Mouse (Mus musculus) stomach, embryonic 16.5 days (tissue): ENCODE data around the gene Scube1. TPM values are rescaled to one million over a fixed set of nuclear protein-coding genes. Genes with fewer than 3 reads are reported as not detected.

Source experiments
- ATAC-seq: fragments of 200-750 bp; cut with Nextera tagmentation; 2 replicates; pipeline ENCODE4 v1.8.0; 2017; ENCODE audit warnings: moderate number of reproducible peaks, moderate TSS enrichment; ENCODE audit not compliant: insufficient read depth, low FRiP score
- H3K27ac ChIP-seq: fragments of 300-500 bp; sonication (generic); 2 replicates; pipeline ENCODE4 v1.5.1; 2014; ENCODE audit warnings: low read length
- H3K27me3 ChIP-seq: fragments of 300-500 bp; sonication (generic); 2 replicates; pipeline ENCODE4 v1.6.1; 2014; ENCODE audit warnings: low read length, control low read depth, mixed read lengths; ENCODE audit not compliant: control insufficient read depth, insufficient read depth
- H3K36me3 ChIP-seq: fragments of 300-500 bp; sonication (generic); 2 replicates; pipeline ENCODE4 v1.6.1; 2014; ENCODE audit warnings: low read length; ENCODE audit not compliant: control insufficient read depth, insufficient read depth
- H3K4me1 ChIP-seq: fragments of 300-500 bp; sonication (generic); 2 replicates; pipeline ENCODE4 v1.6.1; 2014; ENCODE audit warnings: low read length, control low read depth, mixed read lengths; ENCODE audit not compliant: control insufficient read depth, insufficient read depth
- H3K4me2 ChIP-seq: fragments of 300-500 bp; sonication (generic); 2 replicates; pipeline ENCODE4 v1.6.1; 2014; ENCODE audit warnings: low read depth, low read length, mixed read lengths
- H3K4me3 ChIP-seq: fragments of 300-500 bp; sonication (generic); replicated peaks from 2 replicates; pipeline ENCODE4 v1.5.1; 2014; ENCODE audit warnings: mild to moderate bottlenecking, low read length
- H3K9ac ChIP-seq: fragments of 300-500 bp; sonication (generic); 2 replicates; pipeline ENCODE4 v1.6.1; 2014; ENCODE audit warnings: low read length
- H3K9me3 ChIP-seq: fragments of 300-500 bp; sonication (generic); replicated peaks from 2 replicates; pipeline ENCODE4 v1.6.1; 2016; ENCODE audit warnings: low read length, control low read depth; ENCODE audit not compliant: control insufficient read depth
- WGBS: fragments of 180-500 bp; shearing (Covaris S2); extraction: QIAGEN DNeasy Blood & Tissue Kit; methylation state at CpG from one replicate; pipeline ENCODE4 v1.1.7; 2014; 5-methylcytosine and 5-hydroxymethylcytosine counted together
- polyA plus RNA-seq: library from polyadenylated mRNA; unstranded; fragments of >200 nt; fragmentation: Nextera tagmentation; extraction: Ambion mirVana; gene quantifications from 2 replicates; pipeline ENCODE4 v1.2.1, GENCODE M21; 2015

Scube1 gene
- polyA plus RNA-seq, 1 experiment from 2014 or later: 12.9 TPM

DNA sequence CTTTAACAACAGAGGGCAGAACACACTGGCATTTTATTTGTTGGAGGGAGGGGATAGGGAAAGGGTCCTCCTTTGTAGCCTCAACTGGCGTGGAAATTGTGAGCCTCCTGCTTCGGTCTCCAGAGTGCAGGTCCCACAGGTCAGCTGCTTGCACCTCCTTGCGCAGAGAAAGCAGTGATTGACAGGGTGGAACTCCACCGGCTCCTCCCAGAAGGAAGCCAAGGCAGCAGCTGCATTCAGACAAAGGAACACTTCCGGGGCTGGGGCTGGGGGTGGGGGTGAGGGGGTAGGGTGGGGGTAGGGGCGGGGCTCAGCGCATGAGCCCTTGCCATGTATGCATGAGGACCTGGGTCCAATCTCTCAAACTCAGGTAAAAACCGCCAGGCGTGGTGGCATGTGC lies 24.6 kb upstream of the Scube1 start:
- no peak overlapping the region for H3K27ac ChIP-seq
- 59% methylated on average over 9 of the region's 9 CpGs for WGBS

DNA sequence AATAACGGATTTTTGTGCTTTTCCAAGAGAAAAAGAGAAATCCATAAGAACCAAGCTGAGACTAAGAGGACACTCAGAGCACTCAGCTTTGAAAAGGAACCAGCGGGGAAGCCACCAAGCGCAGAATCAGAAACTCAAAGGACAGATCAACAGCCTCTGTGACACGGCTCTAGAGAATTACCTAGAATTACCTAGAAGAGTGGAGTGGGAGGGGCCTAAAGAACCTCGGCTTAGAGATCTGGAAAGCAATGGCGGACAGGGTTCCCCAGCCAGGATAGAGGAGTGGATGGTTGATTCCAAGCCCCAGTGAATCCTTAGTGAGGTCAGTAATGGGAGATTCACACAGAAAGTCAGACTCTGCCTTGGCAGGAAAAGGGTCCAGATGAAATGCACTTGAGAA lies 24.2 kb upstream of the Scube1 start:
- no peak for ATAC-seq
- Histone ChIP-seq H3K36me3 (no peaks in the 10 kb centered on the region), H3K27me3 (no peaks in the 10 kb centered on the region; the same call in 1 of the 2 replicates), H3K4me1 (no peaks in the 10 kb centered on the region), H3K4me3 (no peak overlapping the region), H3K9me3 (no peaks in the 10 kb centered on the region), H3K9ac (no peak overlapping the region), H3K27ac (no peak overlapping the region), H3K4me2 (no peak overlapping the region)
- WGBS: 74% methylated on average over 6 of the region's 6 CpGs

More for the DNA sequence above, 24.6 kb upstream of the Scube1 start:
- H3K36me3 ChIP-seq: no peaks in the 10 kb centered on the region
- no peak overlapping the region for H3K4me2 ChIP-seq
- H3K4me3 ChIP-seq: no peak overlapping the region
- peaks cover 2% of the 10 kb centered on the region; the same call in 1 of the 2 replicates for H3K9me3 ChIP-seq
- no peak overlapping the region for H3K9ac ChIP-seq
- no peaks in the 10 kb centered on the region for H3K4me1 ChIP-seq
- no peaks in the 10 kb centered on the region; the same call in 1 of the 2 replicates for H3K27me3 ChIP-seq
- no peak for ATAC-seq

DNA sequence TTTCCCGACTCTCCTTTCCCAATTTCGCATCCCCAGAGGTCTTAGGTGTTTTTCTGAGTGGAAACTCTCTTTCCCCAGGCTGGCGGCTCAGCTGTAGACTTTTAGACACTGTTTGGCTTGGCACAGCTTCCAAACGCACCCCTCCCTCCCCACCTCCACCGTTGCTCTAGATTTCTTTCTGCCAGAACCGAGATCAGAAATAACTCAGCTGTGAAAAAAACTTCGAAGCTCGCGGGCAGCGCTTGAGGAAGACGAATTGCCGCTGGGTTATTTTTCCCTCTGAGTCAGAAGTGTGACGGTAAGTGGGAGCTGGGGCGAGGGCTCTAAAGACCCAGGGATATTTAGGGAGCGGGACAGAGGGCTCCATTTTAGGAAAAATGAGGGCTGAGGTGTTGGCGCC lies 21.5 kb upstream of the Scube1 start:
- peak; percentile 13; the same call in 1 of the 2 replicates for ATAC-seq
- H3K27ac ChIP-seq: no peak overlapping the region
- H3K27me3 ChIP-seq: no peaks in the 10 kb centered on the region; the same call in 1 of the 2 replicates
- H3K9me3 ChIP-seq: no peaks in the 10 kb centered on the region
- WGBS: 41% methylated on average over 16 of the region's 16 CpGs
- H3K9ac ChIP-seq: no peak overlapping the region
- H3K4me2 ChIP-seq: no peak overlapping the region
- no peaks in the 10 kb centered on the region for H3K36me3 ChIP-seq
- H3K4me1 ChIP-seq: peaks cover 2% of the 10 kb centered on the region
- no peak overlapping the region for H3K4me3 ChIP-seq

DNA sequence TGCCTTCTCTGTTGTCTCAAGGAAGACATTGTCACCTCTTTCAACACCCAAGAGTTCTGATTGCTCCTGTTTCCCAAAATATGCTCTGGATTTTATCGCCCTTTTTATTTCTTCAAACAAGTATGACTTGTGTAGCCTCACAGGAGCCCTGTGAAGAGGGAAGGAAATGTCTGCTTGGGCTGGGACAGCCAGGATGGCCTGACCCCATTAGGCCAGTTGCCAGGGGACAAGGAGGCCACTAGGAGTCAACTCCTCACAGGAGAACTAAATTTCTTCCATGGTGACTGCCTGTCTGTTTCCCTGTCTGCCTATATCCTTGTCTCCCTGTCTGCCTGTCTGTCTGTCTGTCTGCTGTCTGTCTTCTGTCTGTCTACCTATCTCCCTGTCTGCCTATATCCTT lies 17.2 kb upstream of the Scube1 start:
- no peak for ATAC-seq
- Histone ChIP-seq H3K4me2 (no peak overlapping the region), H3K36me3 (no peaks in the 10 kb centered on the region), H3K27ac (no peak overlapping the region), H3K4me3 (no peak overlapping the region), H3K4me1 (peaks cover 11% of the 10 kb centered on the region), H3K27me3 (no peaks in the 10 kb centered on the region), H3K9ac (no peak overlapping the region), H3K9me3 (no peaks in the 10 kb centered on the region)
- WGBS: 73% methylated on average over 1 of the region's 1 CpGs

DNA sequence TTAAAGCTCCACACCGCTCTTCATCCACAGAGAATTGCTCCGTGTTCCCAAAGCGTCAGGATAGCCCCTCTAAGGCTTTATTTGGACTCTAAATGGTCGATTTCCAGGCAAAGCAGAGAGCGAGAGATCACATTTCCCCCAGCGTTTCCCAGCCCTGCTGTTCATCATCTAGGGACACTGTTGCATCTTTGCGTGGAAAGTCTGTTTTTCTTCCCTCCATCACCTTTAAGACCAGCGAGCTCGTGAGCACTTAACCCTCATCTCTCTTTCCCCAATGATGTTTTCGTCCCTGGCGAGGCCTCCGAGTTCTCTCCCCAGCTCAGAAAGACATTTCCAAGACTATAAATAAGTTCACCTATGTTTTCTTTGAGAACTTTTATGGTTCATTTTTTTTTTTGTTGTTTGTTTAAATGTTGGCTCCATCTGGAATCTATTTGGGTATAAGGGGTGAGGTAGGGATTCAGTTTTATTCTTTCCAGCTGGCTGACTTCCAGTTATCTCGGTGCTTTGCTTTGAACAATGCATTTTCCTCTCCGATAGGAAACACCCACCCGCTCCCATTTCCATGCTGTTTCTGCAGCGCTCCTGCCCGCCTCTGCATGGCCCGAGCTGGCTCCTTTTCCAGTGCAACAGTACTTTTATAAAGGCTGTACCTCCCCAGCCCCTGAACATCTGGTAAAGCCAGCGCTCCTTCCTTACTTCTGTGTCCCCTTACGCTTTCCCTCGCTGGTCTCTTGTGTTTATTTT lies 16.0 kb upstream of the Scube1 start:
- Histone ChIP-seq H3K27ac (peak overlapping the region; percentile 64; the same call in 1 of the 2 replicates), H3K36me3 (no peaks in the 10 kb centered on the region), H3K9me3 (no peaks in the 10 kb centered on the region), H3K4me3 (no peak overlapping the region), H3K4me1 (peaks cover 11% of the 10 kb centered on the region), H3K9ac (0 out of 2 replicates have a peak overlapping the region, but pooled peaks have one; percentile 10), H3K4me2 (no peak overlapping the region), H3K27me3 (no peaks in the 10 kb centered on the region)
- WGBS: 25% methylated on average over 21 of the region's 21 CpGs
- no peak for ATAC-seq

DNA sequence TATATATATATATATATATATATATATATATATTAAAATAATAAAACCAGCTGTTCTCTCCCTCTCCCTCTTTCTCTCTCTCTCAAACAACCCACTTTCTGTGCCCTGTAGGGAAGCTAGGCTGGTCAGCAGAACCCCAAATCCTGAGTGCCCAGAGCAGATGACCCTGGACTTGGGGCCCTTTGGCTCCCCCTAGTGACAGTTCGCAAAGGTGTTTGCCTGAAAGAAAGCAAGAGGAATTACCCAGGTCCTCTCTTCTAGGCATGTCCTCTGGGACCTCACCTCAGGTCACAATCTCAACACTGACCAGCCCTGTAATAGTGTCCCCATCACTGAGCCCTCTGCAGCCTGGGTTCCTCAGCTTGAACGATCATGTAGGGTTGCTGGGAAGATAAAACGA lies 2.8 kb upstream of the Scube1 start:
- Histone ChIP-seq H3K9ac (no peak overlapping the region), H3K27me3 (peaks cover 26% of the 10 kb centered on the region), H3K9me3 (no peaks in the 10 kb centered on the region), H3K4me3 (no peak overlapping the region), H3K4me2 (no peak overlapping the region), H3K4me1 (peaks cover 11% of the 10 kb centered on the region), H3K36me3 (no peaks in the 10 kb centered on the region), H3K27ac (no peak overlapping the region)
- WGBS: 24% methylated on average over 3 of the region's 3 CpGs
- no peak for ATAC-seq

DNA sequence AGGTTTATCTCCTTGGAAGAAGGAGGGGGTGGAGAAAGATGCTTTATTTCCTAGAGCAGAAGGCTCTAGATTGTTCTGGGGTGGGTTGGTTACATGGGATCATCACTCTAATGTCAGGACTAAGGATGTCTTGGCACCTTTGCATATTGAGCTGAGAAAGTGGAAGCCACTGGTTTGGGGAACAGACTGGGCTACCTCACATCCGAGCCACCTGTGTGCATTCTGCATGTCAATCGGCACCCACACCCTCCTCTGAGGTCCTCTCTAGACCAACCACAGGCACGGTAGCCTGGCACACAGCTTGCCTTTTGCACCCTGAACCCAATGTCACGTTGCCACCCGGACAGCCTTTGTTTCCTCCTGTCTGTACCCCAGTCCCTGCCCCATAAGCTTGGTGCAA lies 1.9 kb upstream of the Scube1 start:
- Histone ChIP-seq H3K4me2 (no peak overlapping the region), H3K9me3 (no peaks in the 10 kb centered on the region), H3K27ac (no peak overlapping the region), H3K4me3 (no peak overlapping the region), H3K36me3 (no peaks in the 10 kb centered on the region), H3K27me3 (peaks cover 33% of the 10 kb centered on the region), H3K9ac (no peak overlapping the region), H3K4me1 (peaks cover 11% of the 10 kb centered on the region)
- ATAC-seq: no peak
- WGBS: 78% methylated on average over 5 of the region's 5 CpGs

DNA sequence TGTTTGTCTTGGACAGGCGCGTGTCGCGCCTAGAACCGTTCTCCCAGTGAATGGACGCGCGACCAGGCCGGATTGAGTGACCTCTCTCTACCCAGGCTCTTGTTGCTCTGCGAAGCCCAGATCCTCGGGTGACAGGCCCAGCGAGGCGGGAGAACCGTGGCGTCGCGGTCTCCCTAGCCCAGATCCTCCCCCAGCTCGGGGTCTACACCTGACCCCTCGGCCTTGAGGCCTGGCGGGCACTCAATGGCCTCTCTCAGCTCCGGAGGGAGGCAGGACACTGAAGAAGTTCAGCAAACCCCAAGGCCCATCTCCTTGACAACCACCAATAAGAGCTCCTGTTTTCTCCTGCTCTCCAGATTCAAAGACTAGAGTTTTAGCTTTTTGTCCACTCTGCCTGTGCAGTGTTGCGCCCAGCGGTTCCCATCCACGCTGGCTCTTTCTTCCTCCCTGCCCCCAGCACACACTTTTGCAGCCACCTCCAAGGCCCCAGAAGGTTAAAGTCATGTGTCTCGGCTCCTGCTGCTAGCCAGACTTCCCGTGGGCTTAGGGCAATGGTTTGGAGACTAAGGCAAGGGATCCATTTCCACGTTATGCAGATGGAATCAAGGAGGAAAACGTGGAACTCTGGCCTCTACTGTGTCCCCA lies 857 bp upstream of the Scube1 start:
- H3K4me2 ChIP-seq: no peak overlapping the region
- ATAC-seq: no peak
- H3K9me3 ChIP-seq: no peaks in the 10 kb centered on the region
- 28% methylated on average over 28 of the region's 28 CpGs for WGBS
- no peaks in the 10 kb centered on the region for H3K36me3 ChIP-seq
- no peak overlapping the region for H3K4me3 ChIP-seq
- peaks cover 35% of the 10 kb centered on the region for H3K27me3 ChIP-seq
- H3K4me1 ChIP-seq: peaks cover 11% of the 10 kb centered on the region
- no peak overlapping the region for H3K27ac ChIP-seq
- no peak overlapping the region for H3K9ac ChIP-seq

DNA sequence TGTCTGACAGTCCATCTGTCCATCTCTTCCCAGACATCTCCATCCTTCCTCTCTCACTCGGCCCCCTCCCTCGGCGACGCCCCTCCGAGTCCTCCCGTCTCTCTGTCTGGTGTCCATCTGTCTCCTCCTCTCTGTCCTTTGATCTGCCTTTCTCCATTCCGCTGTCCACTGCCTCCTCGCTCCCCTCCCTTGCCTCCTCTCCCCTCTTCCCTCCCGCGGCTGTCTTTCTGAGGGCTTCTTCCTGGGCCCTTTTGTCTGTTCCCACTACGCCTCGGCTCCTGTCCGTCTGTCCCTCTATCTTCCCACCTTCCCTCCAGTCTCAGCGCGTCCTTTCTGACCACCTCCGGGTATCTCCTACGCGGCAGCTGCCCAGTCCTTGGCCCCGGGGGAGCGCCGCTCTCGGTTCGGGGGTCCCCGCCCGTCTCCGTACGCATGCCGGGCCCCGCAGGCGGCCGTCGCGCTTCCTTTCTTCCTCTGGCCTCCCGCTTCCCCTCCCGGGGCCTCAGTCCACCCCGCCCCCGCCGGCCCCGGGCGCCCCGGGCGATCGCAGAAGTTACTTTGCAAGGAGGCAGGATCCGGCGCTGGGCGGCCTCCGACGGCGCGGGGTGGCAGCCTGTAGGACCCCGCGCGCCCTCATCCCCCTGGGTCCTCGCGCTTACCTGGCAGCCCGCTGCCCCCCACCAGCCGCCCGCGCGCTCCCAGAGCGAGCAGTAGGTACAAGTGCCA lies 498 bp downstream of the Scube1 start:
- Histone ChIP-seq H3K9me3 (no peaks in the 10 kb centered on the region), H3K4me3 (peak overlapping the region; percentile 67), H3K27ac (no peak overlapping the region), H3K4me2 (peak overlapping the region; percentile 96), H3K9ac (peak overlapping the region; percentile 79), H3K4me1 (peaks cover 11% of the 10 kb centered on the region), H3K27me3 (peaks cover 35% of the 10 kb centered on the region), H3K36me3 (no peaks in the 10 kb centered on the region)
- peak; percentile 22; the same call in 1 of the 2 replicates for ATAC-seq
- under 1% methylated on average over 52 of the region's 61 CpGs for WGBS
